Mouse (Mus musculus) cortical plate, adult 2 months (tissue): Measurements from ENCODE around the gene Slc39a2.

Experiments
- CTCF ChIP-seq: fragments of 200-500 bp; IDR thresholded peaks from 2 replicates; pipeline ENCODE4 v1.5.1; 2011; ENCODE audit warnings: mild to moderate bottlenecking, control low read depth, low read length; ENCODE audit not compliant: insufficient read depth; ENCODE audit errors: extremely low read depth
- POLR2A ChIP-seq: fragments of 200-500 bp; IDR thresholded peaks from 2 replicates; pipeline ENCODE4 v1.6.1; 2011; ENCODE audit warnings: mild to moderate bottlenecking, low read length, control low read depth; ENCODE audit not compliant: insufficient read depth; ENCODE audit errors: extremely low read depth

- TF ChIP-seq CTCF (no peak), POLR2A (no peak)
Observed at GRCm38 (mm10) chr14:51940944-51941560, 48.4 kb downstream of the Slc39a2 start.
